18 mouse cellular contexts compared by ENCODE assay signal in the genomic region with DNA sequence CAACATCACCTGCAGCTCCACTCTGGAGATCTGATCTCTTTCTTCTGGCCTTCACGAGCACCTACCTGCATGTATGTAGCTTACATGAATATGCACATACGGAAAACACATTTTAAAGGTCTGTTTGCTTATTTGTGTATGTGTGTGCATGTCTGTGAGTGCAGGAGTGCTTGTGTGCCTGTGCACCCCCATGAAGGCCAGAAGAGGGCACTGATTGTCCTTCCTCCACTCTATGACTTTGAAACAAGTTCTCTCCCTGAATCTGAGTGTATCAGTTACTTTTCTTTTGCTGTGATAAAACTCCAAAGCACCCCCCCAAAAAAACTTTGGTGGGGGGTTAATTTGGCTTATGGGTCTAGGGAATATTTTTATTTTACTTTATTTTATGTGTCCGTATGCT. TPM values are rescaled to one million over a fixed set of nuclear protein-coding genes. Genes with fewer than 3 reads are reported as not detected.
A peak's percentile ranks its signal among the peaks of the same experiment; 100 is the strongest.
DNase-seq lines count a peak whose midpoint lies in the region; TF ChIP-seq lines count a peak whose summit lies in the region.
"Had no signal": no experiment of that assay in that cellular context is flagged by ENCODE, and none has a peak within 500 bp of the region (broad histone marks: within the 10 kb centered on the region; RNA-seq: fewer than 3 reads in every experiment).

No protein-coding gene starts in this region.

- TF ChIP-seq RAD21 in CH12.LX (IDR thresholded peaks at IDR 0.05; ENCODE audit: low read depth, low read length), result peak; percentile 46

- no peak overlapping the region for H3K4me2 ChIP-seq in CH12.LX (ENCODE audit: insufficient read depth, low read depth, poor library complexity, severe bottlenecking)
- H3K4me2 ChIP-seq: heart, embryonic 12.5 days; hindbrain, embryonic 12.5 days; limb, embryonic 13.5 days; liver, embryonic 13.5 days; lung, embryonic 14.5 days had no signal

- no peaks in the 10 kb centered on the region for H3K27me3 ChIP-seq in kidney, adult 2 months (replicated peaks; ENCODE audit: control insufficient read depth, insufficient read depth, low read length)
- H3K27me3 ChIP-seq in CH12.LX (replicated peaks), result peaks cover 4% of the 10 kb centered on the region
- H3K27me3 ChIP-seq: heart, embryonic 12.5 days; hindbrain, embryonic 12.5 days; limb, embryonic 13.5 days; liver, embryonic 13.5 days had no signal

- H3K9ac ChIP-seq in CH12.LX (ENCODE audit: insufficient read depth, low read depth), result no peak overlapping the region
- H3K9ac ChIP-seq: heart, embryonic 12.5 days; hindbrain, embryonic 12.5 days; limb, embryonic 13.5 days; liver, embryonic 13.5 days; lung, embryonic 14.5 days had no signal

- dilution Hi-C loops in CH12.LX (cut with MboI; ENCODE audit: extremely low pct_ligation_motif_present, extremely low pct_unique_long_range_greater_than_20kb, low sequenced_read_pairs), result no loop called here

- H3K79me2 ChIP-seq in CH12.LX (replicated peaks; ENCODE audit: control insufficient read depth, extremely low read depth, insufficient read depth, poor library complexity, severe bottlenecking), result no peaks in the 10 kb centered on the region

- no peak for TF ChIP-seq EP300 in CH12.LX (IDR thresholded peaks at IDR 0.05; ENCODE audit: low read length)

- H3K27ac ChIP-seq in kidney, adult 2 months (ENCODE audit: insufficient read depth, low read depth, low read length), result no peak overlapping the region
- no peak overlapping the region for H3K27ac ChIP-seq in CH12.LX (ENCODE audit: insufficient read depth, low read depth)
- H3K27ac ChIP-seq: hindbrain, embryonic 12.5 days; limb, embryonic 13.5 days; liver, embryonic 13.5 days had no signal

- in situ Hi-C loops in CH12.LX (cut with MboI; ENCODE audit: low pct_ligation_motif_present, low pct_unique_long_range_greater_than_20kb, low sequenced_read_pairs), result no loop called here

- H3K36me3 ChIP-seq in kidney, adult 2 months (ENCODE audit: control insufficient read depth, insufficient read depth, low read length), result no peaks in the 10 kb centered on the region
- no peaks in the 10 kb centered on the region for H3K36me3 ChIP-seq in CH12.LX (replicated peaks in 1 of 2; ENCODE audit: control insufficient read depth in 1 of 2, insufficient read depth in 1 of 2, low read length in 1 of 2)
- H3K36me3 ChIP-seq: heart, embryonic 12.5 days; hindbrain, embryonic 12.5 days; limb, embryonic 13.5 days; liver, embryonic 13.5 days had no signal

- H3K4me3 ChIP-seq in kidney, adult 2 months (ENCODE audit: insufficient read depth, low read depth, low read length), result no peak overlapping the region
- no peak overlapping the region for H3K4me3 ChIP-seq in CH12.LX (replicated peaks in 1 of 3; ENCODE audit: low read depth in 2 of 3, low read length in 2 of 3, poor library complexity in 1 of 3)
- H3K4me3 ChIP-seq: heart, embryonic 12.5 days; hindbrain, embryonic 12.5 days; limb, embryonic 13.5 days; liver, embryonic 13.5 days had no signal

- no peaks in the 10 kb centered on the region for H3K4me1 ChIP-seq in kidney, adult 2 months (ENCODE audit: control insufficient read depth, insufficient read depth, low read length)
- no peaks in the 10 kb centered on the region for H3K4me1 ChIP-seq in CH12.LX (ENCODE audit: control insufficient read depth in 1 of 2, insufficient read depth in 2 of 2)
- H3K4me1 ChIP-seq: heart, embryonic 12.5 days; hindbrain, embryonic 12.5 days; limb, embryonic 13.5 days; liver, embryonic 13.5 days had no signal

- peak; percentile 34; the same call in 1 of the 2 replicates for TF ChIP-seq CTCF in kidney, adult 2 months (conservative IDR thresholded peaks at IDR 0.05; ENCODE audit: insufficient read depth, insufficient read length, low read depth, low read length)
- TF ChIP-seq CTCF in CH12.LX (conservative IDR thresholded peaks at IDR 0.05 in 1 of 2, IDR thresholded peaks at IDR 0.05 in 1 of 2; ENCODE audit: low read depth in 2 of 2, low read length in 2 of 2), result peak; percentile 26 to 60; a peak in 3 of 4 replicates
- TF ChIP-seq CTCF in brain, embryonic 14.5 days (IDR thresholded peaks at IDR 0.05; ENCODE audit: borderline replicate concordance, extremely low read depth, insufficient read depth, insufficient read length), result peak; percentile 18; the same call in 1 of the 2 replicates

- no peaks in the 10 kb centered on the region for H3K9me3 ChIP-seq in CH12.LX (replicated peaks; ENCODE audit: low read length)
- H3K9me3 ChIP-seq: hindbrain, embryonic 12.5 days; liver, embryonic 13.5 days had no signal

- TF ChIP-seq POLR2A in kidney, adult 2 months (IDR thresholded peaks at IDR 0.05; ENCODE audit: low read depth, low read length), result no peak
- TF ChIP-seq POLR2A in CH12.LX (IDR thresholded peaks at IDR 0.05; ENCODE audit: low read depth, low read length), result no peak
- no peak for TF ChIP-seq POLR2A in brain, embryonic 14.5 days (IDR thresholded peaks at IDR 0.05; ENCODE audit: borderline replicate concordance, extremely low read depth, insufficient read depth, insufficient read length, poor library complexity, severe bottlenecking)

- no peak for DNase-seq in kidney, adult 2 months
- DNase-seq in kidney, postnatal 10 days, result no peak
- peak; percentile 49 for DNase-seq in 416B (ENCODE audit: low read depth)
- peak; percentile 32 for DNase-seq in CH12.LX (ENCODE audit: extremely low read depth)
- no peak for DNase-seq in brain, embryonic 14.5 days (ENCODE audit: low read depth)
- no peak for DNase-seq in cerebellum, adult 11-12 months
- DNase-seq in spleen, postnatal 4 days (ENCODE audit: low spot score in 2 of 2), result no peak
- DNase-seq: adrenal gland, adult 8-10 months; cerebellum, adult 9-10 months; heart, postnatal 14 days; kidney, adult 18-20 months; kidney, postnatal 25 days; liver, embryonic 13.5 days; lung, embryonic 14.5 days; lung, postnatal 4 days had no signal

- 93% methylated on average over 3 of the region's 3 CpGs for WGBS in kidney, adult 2 months

TF ChIP-seq in CH12.LX, 34 proteins besides CTCF, POLR2A, EP300 and RAD21:
- TF ChIP-seq NELFE (IDR thresholded peaks at IDR 0.05; ENCODE audit: low read depth, low read length) (no peak), SMC3 (IDR thresholded peaks at IDR 0.05; ENCODE audit: low read depth, low read length) (peak; percentile 41; the same call in 1 of the 2 replicates), ZKSCAN1 (IDR thresholded peaks at IDR 0.05; ENCODE audit: borderline replicate concordance, low read depth, low read length) (no peak)

RNA-seq across cellular contexts. Expression of gene Smtn, which starts 54.2 kb away (rescaled TPM):
- polyA plus RNA-seq in kidney, adult 2 months (2012; rRNA removed), result 52.3 and 57.2 TPM in 2 replicates
- 2.9 and 3.1 TPM in 2 replicates for total RNA-seq in CH12.LX (2012; rRNA removed)
- 0.58 and 0.77 TPM in 2 replicates for total RNA-seq in CH12.LX (2014; rRNA removed)
- polyA plus RNA-seq in CH12.LX (2012; ENCODE audit: insufficient read length, low read depth), result 5.0 and 5.3 TPM in 2 replicates
- polyA plus RNA-seq in brain, embryonic 14.5 days (2012; rRNA removed), result 5.8 and 12.7 TPM in 2 replicates

RNA-seq across cellular contexts. Expression of gene Morc2a, which starts 54.4 kb away (rescaled TPM):
- 8.6 and 9.2 TPM in 2 replicates for polyA plus RNA-seq in kidney, adult 2 months (2012; rRNA removed)
- total RNA-seq in CH12.LX (2012; rRNA removed) (28.2 and 30.9 TPM in 2 replicates), CH12.LX (2014; rRNA removed) (25.5 and 28.1 TPM in 2 replicates)
- 41.9 and 44.1 TPM in 2 replicates for polyA plus RNA-seq in CH12.LX (2012; ENCODE audit: insufficient read length, low read depth)
- 35.0 and 49.1 TPM in 2 replicates for polyA plus RNA-seq in brain, embryonic 14.5 days (2012; rRNA removed)

Comparison
In these comparisons a context has a peak if more than half of its experiments do, and no peak if none do; other contexts are left out.
1. DNase-seq: peak in 416B (single experiment) and CH12.LX (single experiment); none in kidney, adult 2 months (single experiment), kidney, postnatal 10 days (single experiment), brain, embryonic 14.5 days (single experiment), cerebellum, adult 11-12 months (single experiment) and spleen, postnatal 4 days (0 of 2).
2. Peak in every context shown above with its lines, with median percentiles within 50 percentile points of each other: CTCF ChIP-seq.